Mouse (Mus musculus): ENCODE data around the gene Wipi2. TPM values are rescaled to one million over a fixed set of nuclear protein-coding genes. Genes with fewer than 3 reads are reported as not detected.

Wipi2 gene
- 33.1 and 38.4 TPM in 2 replicates for polyA plus RNA-seq (2012; rRNA removed)

DNA sequence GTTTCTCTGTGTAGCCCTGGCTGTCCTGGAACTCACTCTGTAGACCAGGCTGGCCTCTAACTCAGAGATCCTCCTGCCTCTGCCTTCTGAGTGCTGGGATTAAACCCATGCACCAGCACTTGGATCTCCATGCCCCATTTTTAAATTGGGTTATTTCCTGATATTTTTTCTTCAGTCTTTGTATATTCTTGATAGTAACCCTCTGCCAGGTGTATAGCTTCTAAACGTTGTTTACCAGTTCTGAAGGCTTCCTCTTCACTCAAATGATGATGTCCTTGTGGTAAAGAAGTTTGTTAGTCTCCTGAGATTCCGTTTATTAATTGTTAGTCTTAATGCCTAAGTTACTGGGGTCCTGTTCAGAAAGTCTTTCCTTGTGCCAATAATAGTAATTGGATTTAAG lies at the start of gene Wipi2:
Gene Wipi2 (plus strand): TSS at position 301 of the 400 bp plus-strand sequence.
- Histone ChIP-seq H3K4me1 (ENCODE audit: control insufficient read depth, insufficient read depth, low read length) (peaks cover 8% of the 10 kb centered on the region), H3K4me3 (replicated peaks; ENCODE audit: extremely low read depth, low read depth, low read length) (no peak within 1 kb of the TSS)
- DNase-seq: no peak
- TF ChIP-seq CTCF (IDR thresholded peaks at IDR 0.05; ENCODE audit: insufficient read depth, low read length) (no peak), POLR2A (IDR thresholded peaks at IDR 0.05; ENCODE audit: borderline replicate concordance, extremely low read depth, low read depth, low read length) (no peak)
- 85% methylated on average over 2 of the region's 2 CpGs for WGBS

DNA sequence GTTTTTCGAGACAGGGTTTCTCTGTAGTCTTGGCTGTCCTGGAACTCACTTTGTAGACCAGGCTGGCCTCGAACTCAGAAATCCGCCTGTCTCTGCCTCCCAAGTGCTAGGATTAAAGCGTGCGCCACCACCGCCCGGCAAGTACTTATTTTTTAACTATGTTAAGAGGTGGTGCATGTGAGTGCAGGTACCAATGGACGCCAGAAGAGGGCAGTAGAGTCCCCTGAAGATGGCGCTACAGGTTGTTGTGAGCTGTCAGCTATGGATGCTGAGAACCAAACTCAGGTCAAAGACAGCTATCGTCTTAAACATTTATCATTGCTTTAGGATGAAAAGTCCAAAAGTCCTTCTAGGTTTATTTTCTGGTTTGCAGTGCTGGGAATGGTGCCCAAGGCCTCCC lies 49.3 kb upstream of the Wipi2 start:
- no peak overlapping the region for H3K4me3 ChIP-seq (replicated peaks; ENCODE audit: extremely low read depth, low read depth, low read length)
- 88% methylated on average over 10 of the region's 10 CpGs for WGBS
- no peak for TF ChIP-seq POLR2A (IDR thresholded peaks at IDR 0.05; ENCODE audit: borderline replicate concordance, extremely low read depth, low read depth, low read length)
- no peak for TF ChIP-seq CTCF (IDR thresholded peaks at IDR 0.05; ENCODE audit: insufficient read depth, low read length)
- DNase-seq: no peak
- H3K4me1 ChIP-seq (ENCODE audit: control insufficient read depth, insufficient read depth, low read length): no peaks in the 10 kb centered on the region

GRCm38 (mm10) chr5:142581517-142581916 lies 46.0 kb upstream of the Wipi2 start:
- TF ChIP-seq POLR2A (IDR thresholded peaks at IDR 0.05; ENCODE audit: borderline replicate concordance, extremely low read depth, low read depth, low read length) (no peak), CTCF (IDR thresholded peaks at IDR 0.05; ENCODE audit: insufficient read depth, low read length) (peak; percentile 66)
- H3K4me1 ChIP-seq (ENCODE audit: control insufficient read depth, insufficient read depth, low read length): no peaks in the 10 kb centered on the region
- WGBS: 13% methylated on average over 5 of the region's 5 CpGs
- DNase-seq: peak; percentile 11
- H3K4me3 ChIP-seq (replicated peaks; ENCODE audit: extremely low read depth, low read depth, low read length): no peak overlapping the region

- 46% methylated on average over 14 of the region's 14 CpGs for WGBS
- TF ChIP-seq CTCF (IDR thresholded peaks at IDR 0.05; ENCODE audit: insufficient read depth, low read length) (no peak), POLR2A (IDR thresholded peaks at IDR 0.05; ENCODE audit: borderline replicate concordance, extremely low read depth, low read depth, low read length) (no peak)
- H3K4me3 ChIP-seq (replicated peaks; ENCODE audit: extremely low read depth, low read depth, low read length): no peak overlapping the region
- no peaks in the 10 kb centered on the region for H3K4me1 ChIP-seq (ENCODE audit: control insufficient read depth, insufficient read depth, low read length)
- DNase-seq: no peak
Measured at GRCm38 (mm10) chr5:142583616-142584126, 43.8 kb upstream of the Wipi2 start.

- WGBS: 88% methylated on average over 6 of the region's 6 CpGs
- DNase-seq: no peak
- Histone ChIP-seq H3K4me3 (replicated peaks; ENCODE audit: extremely low read depth, low read depth, low read length) (no peak overlapping the region), H3K4me1 (ENCODE audit: control insufficient read depth, insufficient read depth, low read length) (no peaks in the 10 kb centered on the region)
- TF ChIP-seq POLR2A (IDR thresholded peaks at IDR 0.05; ENCODE audit: borderline replicate concordance, extremely low read depth, low read depth, low read length): no peak
- TF ChIP-seq CTCF (IDR thresholded peaks at IDR 0.05; ENCODE audit: insufficient read depth, low read length): no peak
Measured at GRCm38 (mm10) chr5:142590953-142591616, 36.4 kb upstream of the Wipi2 start.

GRCm38 (mm10) chr5:142595698-142596097 lies 31.8 kb upstream of the Wipi2 start:
- DNase-seq: no peak
- Histone ChIP-seq H3K4me1 (ENCODE audit: control insufficient read depth, insufficient read depth, low read length) (no peaks in the 10 kb centered on the region), H3K4me3 (replicated peaks; ENCODE audit: extremely low read depth, low read depth, low read length) (no peak overlapping the region)
- 66% methylated on average over 3 of the region's 3 CpGs for WGBS
- TF ChIP-seq CTCF (IDR thresholded peaks at IDR 0.05; ENCODE audit: insufficient read depth, low read length) (no peak), POLR2A (IDR thresholded peaks at IDR 0.05; ENCODE audit: borderline replicate concordance, extremely low read depth, low read depth, low read length) (no peak)

GRCm38 (mm10) chr5:142596723-142597122 lies 30.8 kb upstream of the Wipi2 start:
- H3K4me1 ChIP-seq (ENCODE audit: control insufficient read depth, insufficient read depth, low read length): no peaks in the 10 kb centered on the region
- 64% methylated on average over 6 of the region's 6 CpGs for WGBS
- no peak for TF ChIP-seq POLR2A (IDR thresholded peaks at IDR 0.05; ENCODE audit: borderline replicate concordance, extremely low read depth, low read depth, low read length)
- no peak for TF ChIP-seq CTCF (IDR thresholded peaks at IDR 0.05; ENCODE audit: insufficient read depth, low read length)
- DNase-seq: no peak
- H3K4me3 ChIP-seq (replicated peaks; ENCODE audit: extremely low read depth, low read depth, low read length): no peak overlapping the region

- no peaks in the 10 kb centered on the region for H3K4me1 ChIP-seq (ENCODE audit: control insufficient read depth, insufficient read depth, low read length)
- H3K4me3 ChIP-seq (replicated peaks; ENCODE audit: extremely low read depth, low read depth, low read length): no peak overlapping the region
- DNase-seq: no peak
- 69% methylated on average over 6 of the region's 6 CpGs for WGBS
- TF ChIP-seq POLR2A (IDR thresholded peaks at IDR 0.05; ENCODE audit: borderline replicate concordance, extremely low read depth, low read depth, low read length) (no peak), CTCF (IDR thresholded peaks at IDR 0.05; ENCODE audit: insufficient read depth, low read length) (no peak)
Measured at GRCm38 (mm10) chr5:142597648-142598390, 29.7 kb upstream of the Wipi2 start.

DNA sequence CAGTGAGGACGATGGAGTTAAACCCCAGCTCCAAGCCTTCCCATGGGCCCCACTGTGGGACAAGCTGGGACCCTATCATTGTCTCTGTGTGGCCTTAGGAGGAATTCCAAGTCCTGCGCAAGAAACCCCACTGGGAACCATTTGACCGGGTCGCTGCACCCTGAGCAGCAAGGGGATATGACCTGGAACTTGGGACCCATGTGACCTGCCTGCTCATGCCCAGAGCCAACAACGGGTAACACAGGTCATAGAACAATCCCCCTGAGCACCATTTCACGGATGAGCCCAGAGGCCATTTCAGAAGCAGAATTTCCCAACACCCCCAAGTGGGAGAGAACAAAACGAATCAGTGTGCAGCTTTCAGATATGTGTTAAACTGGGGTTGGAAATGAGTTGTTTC lies 23.1 kb upstream of the Wipi2 start:
- 79% methylated on average over 7 of the region's 7 CpGs for WGBS
- no peak for TF ChIP-seq POLR2A (IDR thresholded peaks at IDR 0.05; ENCODE audit: borderline replicate concordance, extremely low read depth, low read depth, low read length)
- Histone ChIP-seq H3K4me3 (replicated peaks; ENCODE audit: extremely low read depth, low read depth, low read length) (no peak overlapping the region), H3K4me1 (ENCODE audit: control insufficient read depth, insufficient read depth, low read length) (no peaks in the 10 kb centered on the region)
- DNase-seq: no peak

DNA sequence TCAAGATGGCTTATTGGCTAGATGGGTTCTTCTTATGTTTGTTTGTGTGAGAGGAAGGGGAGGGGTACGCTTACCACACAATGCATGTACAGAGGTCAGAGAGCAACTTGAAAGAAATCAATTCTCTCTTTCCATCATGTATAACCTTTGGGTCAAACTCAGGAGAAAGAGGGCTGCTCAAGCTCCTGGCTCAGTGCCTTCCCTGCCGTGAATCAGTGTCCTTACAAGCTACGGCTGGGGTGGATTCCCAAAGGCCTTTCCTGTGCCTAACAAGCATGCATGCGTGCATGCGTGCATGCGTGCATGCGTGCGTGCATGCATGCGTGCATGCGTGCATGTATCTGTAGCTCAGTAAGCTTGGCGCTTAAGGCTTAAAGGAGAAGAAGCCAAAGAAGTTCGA lies 22.2 kb upstream of the Wipi2 start:
- TF ChIP-seq POLR2A (IDR thresholded peaks at IDR 0.05; ENCODE audit: borderline replicate concordance, extremely low read depth, low read depth, low read length) (no peak), CTCF (IDR thresholded peaks at IDR 0.05; ENCODE audit: insufficient read depth, low read length) (no peak)
- DNase-seq: no peak

More for the DNA sequence above, 22.2 kb upstream of the Wipi2 start:
- H3K4me1 ChIP-seq (ENCODE audit: control insufficient read depth, insufficient read depth, low read length): no peaks in the 10 kb centered on the region
- no peak overlapping the region for H3K4me3 ChIP-seq (replicated peaks; ENCODE audit: extremely low read depth, low read depth, low read length)
- 90% methylated on average over 12 of the region's 12 CpGs for WGBS

Data from lung, adult 2 months (tissue).